Mouse (Mus musculus) embryonic facial prominence, embryonic 15.5 days (tissue): ENCODE measurements around the gene Rrbp1. TPM values are rescaled to one million over a fixed set of nuclear protein-coding genes. Genes with fewer than 3 reads are reported as not detected.

Experiments
- ATAC-seq: fragments of 200-750 bp; cut with Nextera tagmentation; 2 replicates; pipeline ENCODE4 v1.8.0; 2017; ENCODE audit warnings: low read depth, moderate TSS enrichment; ENCODE audit not compliant: insufficient number of reproducible peaks, low FRiP score, low TSS enrichment
- H3K27ac ChIP-seq: fragments of 300-500 bp; sonication (generic); replicated peaks from 2 replicates; pipeline ENCODE4 v1.5.1; 2015; ENCODE audit warnings: mild to moderate bottlenecking, inconsistent platforms
- H3K27me3 ChIP-seq: fragments of 300-500 bp; sonication (generic); 2 replicates; pipeline ENCODE4 v1.6.1; 2015; ENCODE audit warnings: inconsistent platforms
- H3K36me3 ChIP-seq: fragments of 300-500 bp; sonication (generic); 2 replicates; pipeline ENCODE4 v1.6.1; 2015; ENCODE audit warnings: mild to moderate bottlenecking, inconsistent platforms
- H3K4me1 ChIP-seq: fragments of 300-500 bp; sonication (generic); 2 replicates; pipeline ENCODE4 v1.6.1; 2015; ENCODE audit warnings: inconsistent platforms
- H3K4me2 ChIP-seq: fragments of 300-500 bp; sonication (generic); replicated peaks from 2 replicates; pipeline ENCODE4 v1.6.1; 2015; ENCODE audit warnings: mild to moderate bottlenecking, inconsistent platforms
- H3K4me3 ChIP-seq: fragments of 300-500 bp; sonication (generic); replicated peaks from 2 replicates; pipeline ENCODE4 v1.5.1; 2015; ENCODE audit warnings: mild to moderate bottlenecking, inconsistent platforms
- H3K9ac ChIP-seq: fragments of 300-500 bp; sonication (generic); 2 replicates; pipeline ENCODE4 v1.6.1; 2015; ENCODE audit warnings: inconsistent platforms
- H3K9me3 ChIP-seq: fragments of 300-500 bp; sonication (generic); replicated peaks from 2 replicates; pipeline ENCODE4 v1.6.1; 2016; ENCODE audit warnings: inconsistent platforms
- WGBS: fragments of 180-500 bp; shearing (Covaris S2); methylation state at CpG from one replicate; pipeline ENCODE4 v1.1.7; 2015; 5-methylcytosine and 5-hydroxymethylcytosine counted together
- polyA plus RNA-seq: library from polyadenylated mRNA; unstranded; fragments of >200 nt; fragmentation: Nextera tagmentation; extraction: Ambion mirVana; gene quantifications from 2 replicates; pipeline ENCODE4 v1.2.1, GENCODE M21; 2015

Gene Rrbp1
- polyA plus RNA-seq, 1 experiment from 2014 or later: 129 TPM

DNA sequence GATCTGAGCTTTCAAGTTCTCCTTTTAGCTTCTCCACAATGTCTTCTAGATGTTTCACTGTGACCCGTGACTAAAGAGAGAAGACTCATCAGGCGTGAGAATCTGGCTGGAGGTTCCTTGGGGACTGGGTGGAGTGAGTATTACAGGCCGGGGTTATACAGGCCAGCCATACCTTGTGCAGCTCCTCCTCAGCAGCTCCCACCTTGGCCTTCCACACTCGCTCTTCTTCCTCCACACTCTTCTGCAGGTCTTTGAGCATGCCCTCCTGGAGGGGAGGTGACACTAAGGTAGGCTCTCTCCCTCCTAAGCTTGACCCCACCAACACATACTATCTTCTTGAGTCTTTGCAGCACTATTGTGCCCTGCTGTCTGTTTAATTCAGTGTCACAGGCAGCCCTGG is 57.1 kb downstream of the Rrbp1 start:
- Histone ChIP-seq H3K4me1 (0 out of 2 replicates have a peak, but pooled peaks cover 5% of the 10 kb centered on the region), H3K9me3 (no peaks in the 10 kb centered on the region), H3K9ac (no peak overlapping the region), H3K4me3 (no peak overlapping the region), H3K27me3 (no peaks in the 10 kb centered on the region), H3K4me2 (no peak overlapping the region), H3K27ac (no peak overlapping the region), H3K36me3 (peaks cover 93% of the 10 kb centered on the region)
- WGBS: 78% methylated on average over 4 of the region's 4 CpGs
- no peak for ATAC-seq

DNA sequence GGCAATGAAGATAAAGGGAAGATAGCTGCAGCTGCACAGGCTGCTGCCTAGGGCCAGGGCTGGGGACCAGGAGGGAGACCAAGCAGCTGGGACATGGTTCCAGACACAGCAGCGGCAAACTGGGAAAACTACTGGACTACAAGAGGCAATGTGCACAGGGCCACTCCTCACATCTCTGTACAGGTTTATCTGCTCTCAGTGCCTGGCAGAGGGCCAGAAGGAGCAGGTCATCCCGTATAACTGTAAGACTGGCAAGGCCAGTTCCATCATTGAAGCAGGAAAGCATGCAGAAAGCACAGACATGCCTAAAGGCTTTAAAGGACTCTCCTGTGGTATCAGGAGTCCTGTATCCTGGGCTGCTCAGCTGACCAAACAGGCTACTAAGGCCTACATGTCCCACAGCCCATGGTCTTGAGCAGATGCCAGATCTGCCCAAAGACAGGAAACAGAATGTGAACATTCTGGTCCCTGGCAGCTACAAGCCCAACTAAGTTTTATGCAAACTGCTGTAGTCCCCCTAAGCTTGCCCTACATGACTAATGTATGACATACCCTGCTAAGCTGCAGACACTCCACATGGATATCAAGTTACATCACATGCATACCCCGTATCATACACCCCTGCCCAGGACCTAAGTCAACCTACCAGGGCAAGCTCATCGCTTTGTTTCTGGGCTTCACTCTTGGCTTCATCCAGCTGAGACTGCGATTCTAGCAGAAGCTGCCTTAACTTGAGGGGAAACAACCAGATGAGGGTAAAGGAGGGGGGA is 59.3 kb downstream of the Rrbp1 start:
- Histone ChIP-seq H3K4me3 (no peak overlapping the region), H3K36me3 (peaks cover 98% of the 10 kb centered on the region), H3K9ac (no peak overlapping the region), H3K27me3 (no peaks in the 10 kb centered on the region), H3K4me2 (no peak overlapping the region), H3K4me1 (0 out of 2 replicates have a peak, but pooled peaks cover 5% of the 10 kb centered on the region), H3K9me3 (no peaks in the 10 kb centered on the region), H3K27ac (peak overlapping the region; percentile 3; the same call in 1 of the 2 replicates)
- ATAC-seq: no peak
- 55% methylated on average over 5 of the region's 5 CpGs for WGBS

DNA sequence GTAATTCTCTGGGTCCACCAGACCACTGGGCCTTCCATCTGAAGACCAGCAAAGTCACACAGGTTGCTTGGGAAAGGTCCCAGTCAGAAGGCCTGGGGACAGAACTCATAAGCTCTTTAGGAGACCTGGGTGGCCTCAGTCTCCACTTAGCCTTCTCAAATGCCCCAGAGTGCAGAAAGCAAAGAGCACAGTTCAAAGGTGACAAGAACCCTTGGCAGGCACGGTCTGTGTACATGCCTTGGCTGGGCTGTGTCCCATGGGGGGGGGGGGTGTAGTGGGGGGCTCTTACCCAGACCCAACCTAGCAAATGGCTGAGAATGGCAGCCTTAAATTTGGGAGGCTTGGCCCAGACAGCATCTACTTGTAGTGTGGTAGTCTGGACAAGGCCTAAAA is 60.0 kb downstream of the Rrbp1 start:
- H3K36me3 ChIP-seq: peaks cover 98% of the 10 kb centered on the region
- no peak for ATAC-seq
- no peaks in the 10 kb centered on the region for H3K9me3 ChIP-seq
- 58% methylated on average over 1 of the region's 1 CpGs for WGBS
- H3K4me3 ChIP-seq: no peak overlapping the region
- 0 out of 2 replicates have a peak, but pooled peaks cover 5% of the 10 kb centered on the region for H3K4me1 ChIP-seq
- H3K27me3 ChIP-seq: no peaks in the 10 kb centered on the region
- no peak overlapping the region for H3K9ac ChIP-seq
- H3K27ac ChIP-seq: no peak overlapping the region
- H3K4me2 ChIP-seq: no peak overlapping the region

DNA sequence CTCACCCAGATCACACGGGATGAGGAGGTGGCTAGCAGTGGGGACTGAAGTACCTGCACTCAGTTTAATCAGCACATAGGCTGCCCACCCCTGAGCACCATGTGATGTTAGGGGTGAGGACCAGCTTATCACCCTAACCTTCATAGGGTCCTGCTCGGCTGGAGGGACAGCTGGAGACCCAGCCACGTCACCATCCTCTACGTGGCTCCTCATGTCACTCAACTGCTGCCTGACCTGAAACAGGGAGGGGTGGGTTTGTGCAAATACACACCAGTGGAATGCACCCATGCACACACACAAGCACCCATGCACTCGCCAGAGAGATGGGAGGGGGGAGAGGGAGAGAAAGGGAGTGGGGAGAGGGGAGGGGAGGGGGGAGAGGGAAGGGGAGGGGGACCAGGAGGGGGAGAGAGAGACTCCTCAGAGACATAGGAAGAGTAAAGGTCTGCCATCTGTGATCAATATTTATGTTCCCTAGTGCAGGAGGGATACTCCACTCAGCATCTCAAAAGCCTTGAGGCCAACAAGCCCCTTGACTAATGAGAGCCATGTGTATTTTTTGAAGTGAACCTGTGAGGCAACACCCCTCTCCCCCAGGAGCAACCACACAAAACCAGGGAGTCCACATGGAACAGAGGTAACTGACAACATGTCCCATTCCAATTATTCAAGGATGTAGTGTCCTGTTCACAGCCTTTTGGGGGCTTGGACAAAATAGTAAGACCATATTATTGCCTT is 60.6 kb downstream of the Rrbp1 start:
- WGBS: 72% methylated on average over 5 of the region's 5 CpGs
- no peaks in the 10 kb centered on the region for H3K27me3 ChIP-seq
- H3K4me3 ChIP-seq: no peak overlapping the region
- no peak for ATAC-seq
- no peak overlapping the region for H3K27ac ChIP-seq
- 0 out of 2 replicates have a peak, but pooled peaks cover 5% of the 10 kb centered on the region for H3K4me1 ChIP-seq
- peaks cover 98% of the 10 kb centered on the region for H3K36me3 ChIP-seq
- H3K9ac ChIP-seq: no peak overlapping the region
- H3K9me3 ChIP-seq: no peaks in the 10 kb centered on the region
- no peak overlapping the region for H3K4me2 ChIP-seq

DNA sequence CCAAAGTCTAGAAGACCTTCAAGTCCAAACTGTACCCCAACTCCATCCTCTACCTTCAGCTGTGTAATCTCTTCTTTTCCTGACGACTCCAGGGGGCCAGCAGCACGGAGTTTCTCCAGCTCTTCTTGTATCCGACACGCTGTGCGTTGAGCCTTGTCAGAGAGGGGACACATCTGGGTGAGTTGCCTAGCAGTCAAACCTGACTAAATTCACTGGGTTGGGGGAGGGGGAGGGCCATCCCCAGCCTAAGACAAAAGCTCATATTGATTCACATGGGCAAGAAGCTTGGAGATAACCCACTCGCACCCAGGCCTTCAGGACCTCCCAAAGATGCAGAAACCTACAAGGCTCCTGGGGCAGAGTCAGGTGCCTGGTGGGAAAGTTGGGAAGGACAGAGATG is 61.8 kb downstream of the Rrbp1 start:
- no peak overlapping the region for H3K27ac ChIP-seq
- H3K9me3 ChIP-seq: no peaks in the 10 kb centered on the region
- H3K36me3 ChIP-seq: peaks cover 98% of the 10 kb centered on the region
- no peak overlapping the region for H3K4me2 ChIP-seq
- ATAC-seq: no peak
- no peaks in the 10 kb centered on the region for H3K27me3 ChIP-seq
- WGBS: 95% methylated on average over 6 of the region's 6 CpGs
- no peak overlapping the region for H3K9ac ChIP-seq
- 0 out of 2 replicates have a peak, but pooled peaks cover 5% of the 10 kb centered on the region for H3K4me1 ChIP-seq
- H3K4me3 ChIP-seq: no peak overlapping the region

DNA sequence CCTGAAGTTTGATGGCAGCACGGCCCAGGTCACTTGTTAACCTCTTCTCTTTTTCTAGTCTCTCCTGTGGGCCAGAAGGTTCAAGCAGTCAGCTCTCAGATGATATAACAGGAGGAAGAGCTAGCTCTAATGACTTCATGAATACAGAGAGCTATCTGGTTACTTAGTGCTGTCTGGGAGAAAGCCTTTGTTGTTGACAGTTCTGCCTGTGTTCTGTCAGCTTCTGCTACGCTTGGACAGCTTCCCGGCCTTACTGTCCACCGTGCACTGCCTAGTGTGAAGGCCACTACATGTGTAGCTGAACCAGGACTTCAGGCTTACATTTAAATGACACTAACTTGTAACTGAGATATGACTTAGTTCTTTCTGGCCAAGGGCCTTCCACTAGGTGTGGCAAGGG is 62.6 kb downstream of the Rrbp1 start:
- H3K9ac ChIP-seq: no peak overlapping the region
- H3K36me3 ChIP-seq: peaks cover 98% of the 10 kb centered on the region
- no peaks in the 10 kb centered on the region for H3K27me3 ChIP-seq
- 0 out of 2 replicates have a peak, but pooled peaks cover 5% of the 10 kb centered on the region for H3K4me1 ChIP-seq
- 88% methylated on average over 4 of the region's 4 CpGs for WGBS
- ATAC-seq: no peak
- H3K9me3 ChIP-seq: no peaks in the 10 kb centered on the region
- H3K27ac ChIP-seq: no peak overlapping the region
- H3K4me2 ChIP-seq: no peak overlapping the region
- H3K4me3 ChIP-seq: no peak overlapping the region

DNA sequence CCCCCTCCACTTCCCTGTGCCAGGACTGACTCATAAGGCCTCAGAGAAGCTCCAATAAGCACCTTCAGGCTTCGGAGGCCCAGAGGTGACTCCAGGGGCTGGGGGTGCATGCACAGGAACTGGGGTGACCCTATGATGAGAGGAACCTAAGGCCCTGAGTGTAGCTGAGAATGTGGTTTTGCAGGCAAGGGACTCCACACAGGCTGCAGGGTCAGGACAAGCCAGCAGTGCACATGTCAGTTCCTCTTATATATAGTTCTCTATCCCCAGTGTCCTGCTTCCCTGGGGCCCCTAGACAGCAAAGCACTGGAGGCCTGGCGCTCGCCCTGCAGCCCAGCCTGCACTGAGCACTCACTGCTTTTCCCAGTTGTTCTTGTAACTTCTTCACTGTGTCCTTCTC is 63.1 kb downstream of the Rrbp1 start:
- no peaks in the 10 kb centered on the region for H3K9me3 ChIP-seq
- H3K27ac ChIP-seq: no peak overlapping the region
- no peaks in the 10 kb centered on the region for H3K27me3 ChIP-seq
- no peak overlapping the region for H3K9ac ChIP-seq
- no peak overlapping the region for H3K4me2 ChIP-seq
- 89% methylated on average over 3 of the region's 3 CpGs for WGBS
- 0 out of 2 replicates have a peak, but pooled peaks cover 5% of the 10 kb centered on the region for H3K4me1 ChIP-seq
- H3K4me3 ChIP-seq: no peak overlapping the region
- no peak for ATAC-seq
- H3K36me3 ChIP-seq: peaks cover 97% of the 10 kb centered on the region

DNA sequence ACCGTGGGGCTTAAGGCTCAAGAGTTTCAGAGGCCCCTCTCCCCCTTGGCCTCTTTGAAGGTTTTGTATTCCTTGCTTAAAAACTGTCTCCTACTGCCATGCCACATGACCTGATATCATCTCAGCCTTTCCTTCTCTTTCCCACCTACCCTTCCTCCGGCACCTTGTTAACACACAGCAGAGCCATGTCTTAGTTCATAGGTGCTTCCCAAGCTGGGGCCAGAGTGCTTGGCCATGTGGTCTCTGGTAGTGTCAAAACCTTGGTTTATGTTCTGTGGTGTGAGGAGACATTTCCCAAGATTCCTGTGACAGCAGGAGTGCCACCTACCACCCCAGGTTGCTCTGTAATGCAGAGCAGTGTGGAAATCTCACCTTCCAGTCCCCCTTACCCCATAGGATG is 64.7 kb downstream of the Rrbp1 start:
- ATAC-seq: no peak
- Histone ChIP-seq H3K9me3 (no peaks in the 10 kb centered on the region), H3K27me3 (no peaks in the 10 kb centered on the region), H3K4me1 (no peaks in the 10 kb centered on the region), H3K4me3 (no peak overlapping the region), H3K27ac (no peak overlapping the region), H3K9ac (no peak overlapping the region), H3K36me3 (peaks cover 89% of the 10 kb centered on the region), H3K4me2 (no peak overlapping the region)
- 90% methylated on average over 2 of the region's 2 CpGs for WGBS

DNA sequence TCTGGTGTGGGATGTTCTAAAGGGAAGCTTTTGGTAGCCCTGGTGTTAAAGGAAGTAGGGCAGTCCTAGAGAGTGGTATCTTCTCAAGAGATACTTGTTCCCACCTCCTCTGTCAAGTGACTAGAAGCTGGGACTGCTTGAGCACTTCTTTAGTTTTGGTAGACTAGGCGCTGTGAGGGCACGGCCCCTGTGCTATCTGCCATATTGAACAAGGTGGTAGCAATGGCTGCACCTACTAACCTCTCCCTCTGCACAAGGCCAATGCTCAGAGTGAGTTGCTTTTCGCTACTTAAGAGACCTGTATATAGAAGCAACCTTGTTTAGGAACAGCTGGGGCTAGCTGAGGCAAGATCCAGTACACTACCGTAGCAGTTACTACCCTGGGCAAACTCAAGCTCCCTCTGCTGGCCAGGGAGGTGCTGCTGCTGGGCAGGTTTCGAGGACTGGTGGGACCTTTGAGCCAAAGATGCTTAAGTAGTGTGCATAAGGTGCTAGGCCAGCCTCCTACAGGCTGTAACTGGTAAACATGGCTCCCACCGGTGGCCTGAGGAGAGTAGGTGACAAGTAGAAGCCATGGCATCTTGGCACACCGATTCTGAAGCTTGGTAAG is 65.5 kb downstream of the Rrbp1 start:
- H3K27me3 ChIP-seq: no peaks in the 10 kb centered on the region
- 89% methylated on average over 7 of the region's 7 CpGs for WGBS
- H3K27ac ChIP-seq: no peak overlapping the region
- H3K36me3 ChIP-seq: peaks cover 90% of the 10 kb centered on the region
- no peaks in the 10 kb centered on the region for H3K4me1 ChIP-seq
- no peaks in the 10 kb centered on the region for H3K9me3 ChIP-seq
- H3K4me2 ChIP-seq: no peak overlapping the region
- no peak overlapping the region for H3K9ac ChIP-seq
- ATAC-seq: no peak
- H3K4me3 ChIP-seq: no peak overlapping the region

DNA sequence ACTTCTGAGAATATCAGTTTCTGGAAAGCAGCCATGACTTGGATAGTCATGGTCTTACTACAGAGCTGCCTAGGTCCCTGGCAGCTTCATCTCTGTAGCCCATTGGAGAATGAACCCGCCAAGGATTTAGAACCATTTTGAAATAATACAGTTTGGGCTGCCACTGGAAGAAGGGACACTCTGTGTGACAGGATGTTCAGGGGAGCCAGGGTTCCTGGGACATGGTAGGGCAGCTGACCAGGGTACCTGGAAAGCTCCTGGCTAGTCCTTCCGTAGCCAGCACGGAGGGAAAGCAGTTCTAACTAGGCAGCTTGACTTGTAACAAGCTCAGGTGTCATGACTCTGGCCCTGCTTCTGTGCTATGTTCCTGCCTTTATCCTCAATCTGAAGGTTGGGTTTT is 66.3 kb downstream of the Rrbp1 start:
- no peak overlapping the region for H3K27ac ChIP-seq
- no peak overlapping the region for H3K4me2 ChIP-seq
- no peak overlapping the region for H3K9ac ChIP-seq
- no peaks in the 10 kb centered on the region for H3K4me1 ChIP-seq
- no peak for ATAC-seq
- no peaks in the 10 kb centered on the region for H3K27me3 ChIP-seq
- H3K4me3 ChIP-seq: no peak overlapping the region
- peaks cover 90% of the 10 kb centered on the region for H3K36me3 ChIP-seq
- H3K9me3 ChIP-seq: no peaks in the 10 kb centered on the region
- WGBS: 93% methylated on average over 3 of the region's 3 CpGs

DNA sequence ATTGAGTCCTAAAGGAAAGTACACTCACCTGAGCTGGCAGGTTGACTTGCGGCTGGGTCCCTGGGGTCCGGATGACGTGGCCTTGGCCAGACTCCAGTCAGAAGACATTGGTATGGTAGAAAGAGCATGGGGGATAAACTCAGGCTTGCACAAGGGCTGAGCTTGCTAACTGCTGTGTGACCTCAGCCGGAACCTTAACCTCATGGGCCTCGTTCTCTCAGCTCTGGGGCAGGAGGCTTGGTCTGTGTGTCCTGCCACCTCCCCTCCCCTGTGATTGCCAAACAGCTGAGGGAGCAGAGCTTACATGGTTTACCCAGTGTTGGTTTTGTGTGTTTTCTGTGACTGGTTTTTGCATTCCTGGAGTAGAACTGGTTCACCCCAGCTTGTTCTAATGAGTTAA is 70.7 kb downstream of the Rrbp1 start:
- no peaks in the 10 kb centered on the region for H3K27me3 ChIP-seq
- H3K4me3 ChIP-seq: no peak overlapping the region
- no peak overlapping the region for H3K9ac ChIP-seq
- H3K9me3 ChIP-seq: no peaks in the 10 kb centered on the region
- no peak overlapping the region for H3K27ac ChIP-seq
- peaks cover 60% of the 10 kb centered on the region for H3K36me3 ChIP-seq
- ATAC-seq: 0 out of 2 replicates have a peak, but pooled peaks have one; percentile 9
- WGBS: 86% methylated on average over 5 of the region's 5 CpGs
- H3K4me2 ChIP-seq: no peak overlapping the region
- no peaks in the 10 kb centered on the region for H3K4me1 ChIP-seq
